Mouse (Mus musculus): ENCODE results near the gene Hmmr.

Gene Hmmr

DNA sequence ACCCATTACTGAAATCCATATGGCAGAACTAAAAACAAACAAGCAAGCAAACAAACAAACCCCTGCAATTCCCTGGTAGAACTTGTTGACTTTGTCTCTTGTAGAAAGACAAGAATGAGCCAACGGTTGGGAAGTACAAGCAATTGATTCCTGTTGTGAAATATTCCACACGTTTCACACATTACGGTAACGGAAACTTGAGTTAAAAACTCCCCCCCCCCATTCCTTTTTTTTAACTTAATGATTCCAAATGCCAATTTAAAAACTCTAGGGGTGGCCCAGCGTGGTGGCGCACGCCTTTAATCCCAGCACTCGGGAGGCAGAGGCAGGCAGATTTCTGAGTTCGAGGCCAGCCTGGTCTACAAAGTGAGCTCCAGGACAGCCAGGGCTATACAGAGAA is 38.1 kb downstream of the Hmmr start, which contains the start of gene Mat2b:
Gene Mat2b (minus strand): TSS at position 101 of the 400 bp plus-strand sequence.
- in situ Hi-C loops (cut with MboI, MseI): no loop called here

DNA sequence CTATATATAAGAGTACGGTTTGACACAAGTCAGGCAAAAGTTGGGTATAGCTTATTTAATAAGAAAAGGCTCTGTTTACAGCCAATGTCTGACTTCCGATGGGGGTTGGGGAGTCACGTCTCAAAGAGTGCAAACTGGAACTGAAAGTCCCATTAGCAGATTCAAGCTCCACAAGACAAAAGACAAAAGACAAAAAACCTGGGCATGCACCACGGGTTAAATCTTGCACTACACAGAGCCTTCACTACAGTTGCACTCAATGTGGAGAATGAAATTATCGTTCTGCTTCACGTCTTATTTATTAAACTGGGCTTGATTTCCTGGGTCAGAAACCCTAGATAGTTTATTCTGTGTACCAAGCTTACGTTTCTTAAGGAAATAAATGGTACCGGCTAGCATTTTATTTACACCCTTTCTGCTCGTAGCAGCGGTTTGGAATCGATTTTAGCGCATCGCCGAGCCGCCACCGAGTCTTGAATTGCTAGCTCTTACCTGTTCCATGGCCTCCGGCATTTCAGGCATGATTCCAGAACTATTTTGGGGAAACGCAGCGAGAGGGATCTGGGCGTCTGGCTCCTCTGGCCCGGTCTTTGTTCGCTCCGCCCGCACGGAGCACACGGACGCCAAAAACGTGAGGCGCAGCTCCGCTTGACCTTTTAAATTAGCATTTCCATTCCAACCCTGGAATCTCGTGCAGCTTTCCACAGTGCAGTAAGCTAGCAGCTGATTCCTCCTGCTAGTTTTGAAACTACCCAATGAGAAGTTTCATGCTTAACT is 38.7 kb downstream of the Hmmr start:
- in situ Hi-C loops (cut with MboI, MseI): no loop called here

DNA sequence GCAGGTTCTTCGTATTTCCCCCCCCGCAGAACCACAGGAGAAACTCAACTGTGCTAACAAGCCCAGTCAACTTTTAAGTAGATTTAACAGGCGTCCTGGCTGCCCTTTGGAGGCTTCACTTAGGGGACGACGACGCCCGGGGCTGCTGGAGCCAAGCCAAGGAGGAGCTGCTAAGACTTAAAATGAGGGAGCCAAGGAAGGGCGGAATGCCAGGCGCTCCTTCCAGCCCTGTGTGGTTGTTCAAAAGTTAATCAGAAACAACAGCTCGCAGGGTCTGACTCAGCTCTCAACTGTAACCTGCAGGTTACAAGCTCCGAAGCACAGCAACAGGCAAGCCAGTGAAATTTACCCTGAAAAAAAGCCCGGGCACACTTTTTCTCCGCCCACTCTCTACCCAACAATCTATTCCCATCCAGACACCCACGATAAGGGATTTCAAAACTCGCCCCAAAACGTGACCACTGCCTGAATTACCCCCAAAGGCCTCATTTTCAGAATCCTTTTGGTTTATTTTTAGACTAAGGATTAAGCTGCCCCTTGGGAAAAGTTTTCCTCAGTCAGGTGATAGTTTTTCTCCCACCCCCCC is 39.8 kb downstream of the Hmmr start:
- in situ Hi-C loops (cut with MboI, MseI): no loop called here

DNA sequence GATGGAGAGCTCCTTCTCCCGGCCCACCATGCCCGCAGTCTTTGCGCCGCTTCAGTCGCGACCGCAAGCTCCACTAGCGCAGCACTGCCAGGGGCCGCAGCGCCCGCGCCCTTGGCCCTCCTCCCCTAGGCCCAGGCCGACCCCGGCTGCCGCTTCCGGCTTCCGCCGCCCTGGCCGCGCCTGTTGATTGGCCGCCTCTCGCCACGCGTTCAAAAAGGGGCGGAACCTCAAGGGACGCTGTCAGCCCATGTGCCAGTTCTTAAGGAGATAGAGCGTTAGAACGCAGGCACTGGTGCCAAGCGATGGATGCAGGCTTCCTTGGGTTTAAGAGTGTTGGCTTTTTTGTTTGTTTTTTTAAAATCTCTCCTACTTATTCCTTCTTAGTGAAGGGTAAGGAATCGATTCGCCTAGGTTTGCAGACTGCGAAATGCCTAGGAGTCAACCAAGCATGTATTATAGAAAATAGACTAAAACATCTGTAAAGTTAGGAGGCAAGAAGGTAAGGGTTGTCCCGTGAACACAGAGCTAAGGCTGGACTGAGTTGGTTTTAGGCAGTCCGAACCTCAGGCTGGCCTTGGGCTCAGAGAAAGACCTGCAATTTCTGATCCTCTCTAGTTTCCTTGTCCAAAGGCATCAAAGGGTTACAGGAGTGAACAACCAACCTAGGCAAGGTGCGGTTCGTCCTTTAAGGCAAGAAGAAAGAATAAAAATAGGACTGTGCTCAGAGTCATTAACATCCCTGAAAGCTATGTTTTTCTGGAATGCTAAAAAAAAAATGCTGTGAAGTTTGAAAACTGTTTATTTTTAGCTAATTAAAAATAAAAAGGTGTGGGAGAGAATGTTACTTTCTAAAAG is 40.5 kb downstream of the Hmmr start:
- in situ Hi-C loops (cut with MboI, MseI): no loop called here

DNA sequence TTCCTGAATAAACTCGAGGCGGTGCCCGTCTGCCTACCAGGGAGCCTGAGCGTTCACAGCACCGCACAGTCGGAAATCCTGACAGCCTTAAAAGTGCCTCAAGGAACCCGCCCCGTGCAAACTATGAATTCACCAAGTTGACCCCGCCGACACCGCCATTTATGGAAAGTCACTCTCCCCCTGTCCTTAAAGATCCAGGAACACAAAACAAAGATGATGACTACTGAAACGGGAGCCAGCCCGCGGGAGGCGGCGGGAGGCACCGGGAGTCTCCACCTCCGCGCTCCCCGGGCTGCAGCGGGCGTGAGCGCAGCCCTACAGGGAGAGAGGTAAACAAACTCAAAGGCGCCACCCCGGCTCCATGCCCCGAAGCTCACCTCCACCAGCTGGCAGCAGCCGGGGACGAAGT is 41.1 kb downstream of the Hmmr start:
- in situ Hi-C loops (cut with MboI, MseI): no loop called here

DNA sequence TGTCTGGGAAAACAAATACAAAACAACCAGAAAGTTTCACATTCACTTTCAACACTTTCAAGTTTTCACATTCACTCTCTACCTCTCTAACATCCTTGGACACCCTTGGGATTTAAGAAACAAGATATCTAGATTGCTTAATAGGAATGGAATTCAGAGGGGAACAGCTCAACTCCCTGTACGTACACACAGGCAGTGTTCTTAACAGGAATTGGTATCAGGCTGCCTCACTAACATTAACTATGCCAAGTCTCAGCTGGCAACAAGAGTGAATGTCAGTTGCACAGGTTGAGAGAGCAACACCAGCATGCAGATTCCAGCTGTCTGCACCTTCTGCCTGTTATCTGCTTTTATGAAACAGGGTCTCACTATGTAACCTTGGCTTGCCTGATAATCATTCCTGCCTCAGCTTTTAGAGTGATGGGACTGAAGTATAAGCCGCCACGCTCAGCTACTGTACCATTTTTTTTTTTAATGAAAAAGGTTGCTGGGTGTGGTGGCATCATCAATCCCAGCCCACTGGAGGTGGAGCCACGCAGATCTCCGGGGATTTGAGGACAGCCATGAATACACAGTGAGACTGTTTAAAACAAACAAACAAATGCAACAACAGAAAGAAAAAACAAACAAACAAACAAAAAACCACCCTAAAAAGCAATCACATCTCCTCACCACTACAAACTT is 42.6 kb downstream of the Hmmr start:
- in situ Hi-C loops (cut with MboI, MseI): no loop called here

DNA sequence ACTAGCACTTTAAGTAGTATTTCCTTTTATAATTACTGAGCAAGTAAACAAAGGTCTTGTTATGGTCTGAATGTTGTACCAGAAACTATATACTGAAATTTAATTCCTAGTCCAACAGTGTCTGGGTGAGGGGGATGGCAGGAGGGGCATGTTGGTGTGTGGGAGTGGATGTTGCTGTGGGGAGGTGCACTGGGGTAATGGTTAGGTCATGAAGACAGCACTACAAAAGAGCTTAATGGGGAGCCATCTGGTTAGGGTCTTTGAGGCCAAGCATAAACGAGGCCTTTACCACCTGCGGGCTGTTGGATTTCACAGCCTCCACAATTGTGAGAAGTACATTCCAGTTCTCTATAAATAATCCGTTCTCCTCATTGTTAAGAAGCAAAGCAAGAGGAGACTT is 49.9 kb downstream of the Hmmr start:
- in situ Hi-C loops (cut with MboI, MseI): no loop called here

DNA sequence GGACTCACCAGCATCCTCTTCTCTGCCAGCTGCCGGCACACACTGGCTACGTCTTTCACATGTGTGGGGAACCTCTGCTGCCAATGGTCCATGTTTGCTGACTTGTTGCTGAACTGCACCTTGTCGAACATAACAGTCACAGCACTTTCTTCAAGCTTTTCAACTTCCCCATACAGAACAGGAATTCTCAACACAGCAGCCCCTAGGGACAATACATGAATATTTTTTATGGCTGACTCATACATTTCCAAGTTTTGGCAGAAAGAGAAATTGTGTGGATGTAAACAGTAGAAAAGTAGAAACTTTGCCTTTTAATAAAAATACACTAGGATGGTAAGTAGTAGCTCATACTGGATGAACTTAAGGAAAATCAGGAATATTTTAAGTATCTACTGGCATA is 50.8 kb downstream of the Hmmr start:
- in situ Hi-C loops (cut with MboI, MseI): no loop called here

DNA sequence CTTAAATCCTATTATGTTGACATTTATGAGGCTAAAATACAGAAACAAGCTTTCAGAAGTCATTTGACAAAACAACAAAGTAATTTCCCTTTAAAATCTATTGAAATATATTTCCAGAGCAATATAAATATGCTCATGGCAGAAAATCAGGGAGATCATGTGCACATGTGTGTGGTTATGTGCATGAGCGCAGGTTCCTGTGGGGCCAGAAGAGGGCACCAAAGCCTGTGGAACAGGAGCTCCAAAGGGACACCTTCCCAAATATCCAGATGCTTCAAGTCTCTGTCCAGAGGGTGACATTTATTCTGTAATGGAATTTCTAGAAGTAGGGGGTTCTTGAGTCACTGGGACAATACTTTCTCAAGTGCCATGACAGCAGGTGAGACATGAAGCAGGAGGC is 56.1 kb downstream of the Hmmr start:
- in situ Hi-C loops (cut with MboI, MseI): no loop called here

DNA sequence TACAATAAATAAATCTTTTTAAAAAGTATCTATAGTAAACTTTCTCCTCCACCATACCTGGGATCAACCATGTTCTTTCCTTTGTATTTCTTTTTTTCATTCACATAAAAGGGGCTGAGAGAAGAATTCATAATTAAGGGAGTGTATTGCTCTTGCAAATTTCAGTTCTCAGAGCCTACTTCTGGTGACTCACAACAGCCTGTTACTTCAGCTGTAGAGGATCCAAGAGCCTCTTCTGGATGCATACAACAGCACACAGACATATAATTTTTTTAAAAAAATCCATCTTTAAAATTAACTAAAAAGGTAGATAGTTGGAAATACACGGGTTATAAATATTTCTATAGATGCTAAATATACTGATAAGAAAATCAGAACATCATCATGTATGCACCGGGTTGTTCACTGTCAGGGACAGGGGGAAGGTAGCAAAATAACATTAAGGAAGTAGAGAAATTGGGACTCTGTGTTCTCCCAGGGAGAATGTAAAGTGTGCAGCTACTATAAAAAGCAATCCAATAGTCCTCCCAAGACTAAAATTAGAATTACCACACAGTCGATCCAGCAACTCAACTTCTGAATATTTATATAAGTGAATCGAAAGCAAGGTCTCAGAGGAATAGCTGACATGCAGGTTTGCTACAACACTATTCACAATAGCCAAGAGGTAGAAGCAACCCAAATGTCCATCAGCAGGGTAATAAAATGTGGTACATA is 58.0 kb downstream of the Hmmr start:
- in situ Hi-C loops (cut with MboI, MseI): no loop called here

Data from T-helper 1 cell (primary cell).